ENCODE assay signal across 19 mouse cellular contexts in the genomic region with DNA sequence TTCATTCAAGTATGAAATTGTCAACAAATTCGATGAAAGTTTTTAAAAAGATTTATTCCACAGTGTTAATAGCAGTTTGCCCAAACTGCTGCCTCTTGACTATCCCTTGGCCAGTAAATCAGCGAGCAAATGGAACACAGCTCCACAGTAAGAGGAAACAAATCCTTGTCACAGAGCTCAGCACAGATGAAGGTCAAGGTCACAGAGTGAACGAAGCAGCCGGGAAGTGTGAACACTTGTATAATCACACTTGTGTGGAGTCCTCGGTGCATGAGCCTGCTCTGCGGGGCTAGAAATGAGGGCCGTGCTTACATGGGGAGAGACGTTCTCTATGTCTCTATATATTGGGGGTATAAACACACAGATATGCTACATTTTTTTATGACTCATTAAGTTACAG.
"Had no signal": no experiment of that assay in that cellular context is flagged by ENCODE, and none has a peak within 500 bp of the region (broad histone marks: within the 10 kb centered on the region; RNA-seq: fewer than 3 reads in every experiment).

No protein-coding gene starts in this region.

- H3K27ac ChIP-seq: liver, embryonic 14.5 days; midbrain, embryonic 10.5 days; midbrain, embryonic 13.5 days; neural tube, embryonic 13.5 days; stomach, embryonic 15.5 days had no signal

- H3K4me3 ChIP-seq: megakaryocyte, embryonic 14.5 days; midbrain, embryonic 10.5 days; midbrain, embryonic 13.5 days; myocyte; neural tube, embryonic 13.5 days; stomach, embryonic 15.5 days had no signal

- H3K9me3 ChIP-seq: megakaryocyte, embryonic 14.5 days; midbrain, embryonic 10.5 days; midbrain, embryonic 13.5 days; neural tube, embryonic 13.5 days; stomach, embryonic 15.5 days had no signal

- H3K4me1 ChIP-seq: midbrain, embryonic 10.5 days; neural tube, embryonic 13.5 days; stomach, embryonic 15.5 days had no signal

- H3K27me3 ChIP-seq: megakaryocyte, embryonic 14.5 days; midbrain, embryonic 13.5 days; neural tube, embryonic 13.5 days; stomach, embryonic 15.5 days had no signal

- ATAC-seq: liver, postnatal 0 days; lung, postnatal 0 days; midbrain, embryonic 13.5 days; midbrain, embryonic 16.5 days had no signal

- H3K4me2 ChIP-seq: lung, embryonic 14.5 days; midbrain, embryonic 13.5 days; neural tube, embryonic 13.5 days; stomach, embryonic 15.5 days had no signal

- H3K36me3 ChIP-seq: midbrain, embryonic 10.5 days; midbrain, embryonic 13.5 days; neural tube, embryonic 13.5 days; stomach, embryonic 15.5 days had no signal

- H3K9ac ChIP-seq: liver, embryonic 14.5 days; liver, postnatal 0 days; lung, embryonic 14.5 days; midbrain, embryonic 13.5 days; neural tube, embryonic 13.5 days; stomach, embryonic 15.5 days had no signal

- DNase-seq: kidney, adult 9 months; kidney, postnatal 10 days; kidney, postnatal 36 days; liver, postnatal 0 days; lung, embryonic 14.5 days; lung, postnatal 36 days; retina, postnatal 1 day; right cerebral cortex, postnatal 25 days; spleen, adult 18-20 months; thymus, postnatal 25 days had no signal
